Mouse (Mus musculus) adrenal gland, postnatal 4 days (tissue): Measurements from ENCODE around the gene G6pc3. TPM values are rescaled to one million over a fixed set of nuclear protein-coding genes. Genes with fewer than 3 reads are reported as not detected.

Source experiments
- DNase-seq, 2 experiments: peaks; one replicate each; pipeline ENCODE4 v3.0.0; 2021 to 2022; ENCODE audit warnings: low spot score in 2 of 2, mixed read lengths in 2 of 2
- microRNA-seq: library from miRNA; unstranded; fragments of <30 nt; microRNA quantifications from one replicate; pipeline ENCODE4 v1.2.0, GENCODE M21; 2021
- total RNA-seq, 2 experiments: library from RNA; stranded (reverse); gene quantifications; 2 replicates each; pipeline ENCODE4 v1.2.3; 2021

G6pc3 gene
- total RNA-seq, 2 experiments from 2014 or later: 86.3 to 93.3 TPM

GRCm38 (mm10) chr11:102241874-102242273 is 52.5 kb downstream of the G6pc3 start:
- no peak for DNase-seq

Small RNA genes within 50 kb of the gene (microRNA-seq; reads per million reads assigned to microRNA genes)
- 1.8 reads per million for gene Mir8101

Other genes with a start within 250 kb of the G6pc3 start
- under 1 TPM; 0.20 to 0.25 TPM for gene Sost, start 222.6 kb upstream of the G6pc3 start, total RNA-seq
- gene Cfap97d1, start 205.3 kb upstream of the G6pc3 start, total RNA-seq: not detected
- gene Dusp3, start 202.6 kb upstream of the G6pc3 start, total RNA-seq: 10 to 100 TPM; 62.2 to 71.6 TPM
- gene Mpp3, start 161.2 kb upstream of the G6pc3 start, total RNA-seq: 10 to 100 TPM; 19.2 to 24.4 TPM
- gene Cd300lg, start 148.1 kb upstream of the G6pc3 start, total RNA-seq: 10 to 100 TPM; 10.7 to 15.6 TPM
- 10 to 100 TPM in 1 of 2 experiments, 1 to 10 TPM in 1; 8.8 to 11.5 TPM for gene Mpp2, start 101.1 kb upstream of the G6pc3 start, total RNA-seq
- 1 to 10 TPM in 1 of 2 experiments, not detected in 1; 7.4 TPM for gene Ppy, start 88.3 kb upstream of the G6pc3 start, total RNA-seq
- gene Pyy, start 81.8 kb upstream of the G6pc3 start, total RNA-seq: 10 to 100 TPM in 1 of 2 experiments, not detected in 1; 25.9 TPM
- gene Nags, start 44.1 kb upstream of the G6pc3 start, total RNA-seq: 1 to 10 TPM; 1.3 to 3.1 TPM
- gene Tmem101, start 33.2 kb upstream of the G6pc3 start, total RNA-seq: 10 to 100 TPM; 21.8 to 22.5 TPM
- gene Lsm12, start 4.3 kb upstream of the G6pc3 start, total RNA-seq: 10 to 100 TPM; 83.5 to 83.6 TPM
- 100 to 1,000 TPM; 123 to 125 TPM for gene Hdac5, start 40.5 kb downstream of the G6pc3 start, total RNA-seq
- gene BC030867, start 59.3 kb downstream of the G6pc3 start, total RNA-seq: 1 to 10 TPM; 4.8 to 6.0 TPM
- under 1 TPM; 0.53 to 0.79 TPM for gene Asb16, start 79.1 kb downstream of the G6pc3 start, total RNA-seq
- gene Tmub2, start 95.3 kb downstream of the G6pc3 start, total RNA-seq: 10 to 100 TPM; 56.5 to 58.3 TPM
- 10 to 100 TPM; 58.3 to 58.7 TPM for gene Atxn7l3, start 107.0 kb downstream of the G6pc3 start, total RNA-seq
- gene Ubtf, start 130.1 kb downstream of the G6pc3 start, total RNA-seq: 100 to 1,000 TPM; 136 to 152 TPM
- gene Slc4a1, start 176.6 kb downstream of the G6pc3 start, total RNA-seq: 100 to 1,000 TPM in 1 of 2 experiments, 10 to 100 TPM in 1; 75.5 to 140 TPM
- 10 to 100 TPM; 59.3 to 61.2 TPM for gene Rundc3a, start 203.8 kb downstream of the G6pc3 start, total RNA-seq
- 100 to 1,000 TPM; 254 to 261 TPM for gene Slc25a39, start 218.3 kb downstream of the G6pc3 start, total RNA-seq
- 100 to 1,000 TPM; 170 to 175 TPM for gene Grn, start 240.7 kb downstream of the G6pc3 start, total RNA-seq